Mouse (Mus musculus): ENCODE measurements around the gene Hist1h4b. TPM values are rescaled to one million over a fixed set of nuclear protein-coding genes. Genes with fewer than 3 reads are reported as not detected.
"Not testable (repeated sequence)": the region's sequence is repeated elsewhere in the genome, so short reads cannot be mapped to it uniquely, and the experiment has no call there.

Hist1h4b gene
- polyA plus RNA-seq, 1 experiment from 2014 or later = 4.0 TPM

DNA sequence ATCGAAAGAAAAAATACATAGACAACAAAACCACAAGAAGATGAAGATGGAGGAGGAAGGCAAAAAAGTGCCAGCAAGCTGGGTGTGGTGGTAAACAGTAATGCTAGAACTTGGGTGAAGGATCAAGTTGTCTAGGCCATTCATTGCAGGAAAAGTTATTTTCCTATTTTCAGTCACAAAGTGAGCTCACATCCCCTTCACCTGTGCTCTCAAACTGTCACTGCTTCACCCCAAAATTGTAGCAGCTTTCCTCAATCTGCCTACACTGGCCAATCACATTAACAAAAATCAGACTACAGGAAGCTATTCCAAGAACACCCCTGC, 3.1 kb downstream of the Hist1h4b start:
- no peaks in the 10 kb centered on the region for H3K36me3 ChIP-seq (ENCODE audit: control insufficient read depth, insufficient read depth, low read length)
- DNase-seq (ENCODE audit: low spot score) = peak; percentile 60

DNA sequence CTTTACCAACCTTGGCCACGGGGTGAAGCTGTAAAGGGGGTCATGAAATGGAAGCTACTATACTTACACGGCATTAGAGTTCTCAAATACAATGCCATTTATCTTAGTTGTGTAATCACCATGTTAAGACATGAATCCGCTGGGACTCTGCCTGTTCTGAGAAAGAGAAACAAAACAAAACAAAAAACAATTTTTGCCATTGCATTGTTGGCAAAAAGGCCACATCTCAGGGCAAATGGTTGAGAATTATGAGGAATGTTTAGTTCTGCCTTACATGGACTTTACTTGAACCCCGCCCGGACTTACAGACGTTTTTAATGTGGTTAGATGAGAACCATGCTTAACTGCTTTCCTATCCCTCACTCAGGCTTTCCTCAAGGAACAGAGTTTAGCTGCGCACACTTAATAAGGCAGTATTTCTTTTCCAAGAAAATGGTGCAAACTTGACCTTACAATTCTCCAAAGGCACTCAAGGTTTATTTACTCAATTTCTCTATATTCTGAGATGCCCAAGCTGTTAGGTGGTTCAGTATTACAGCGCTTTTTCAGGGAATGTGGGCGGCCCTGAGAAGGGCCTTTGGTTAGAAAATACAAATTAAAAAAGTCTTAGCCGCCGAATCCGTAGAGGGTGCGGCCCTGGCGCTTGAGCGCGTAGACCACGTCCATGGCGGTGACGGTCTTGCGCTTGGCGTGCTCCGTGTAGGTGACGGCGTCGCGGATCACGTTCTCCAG, 3.6 kb downstream of the Hist1h4b start:
- Histone ChIP-seq H3K9me3 (ENCODE audit: control insufficient read depth, low read length) (no peaks in the 10 kb centered on the region), H3K4me2 (peak overlapping the region; percentile 84), H3K4me1 (replicated peaks; ENCODE audit: control insufficient read depth, insufficient read depth, low read length) (peaks cover 43% of the 10 kb centered on the region), H3K36me3 (ENCODE audit: control insufficient read depth, insufficient read depth, low read length) (no peaks in the 10 kb centered on the region), H3K27me3 (replicated peaks; ENCODE audit: control insufficient read depth, insufficient read depth, low read length) (no peaks in the 10 kb centered on the region), H3K27ac (ENCODE audit: low read depth, low read length) (peak overlapping the region; percentile 99), H3K9ac (ENCODE audit: low read depth, low read length) (peak overlapping the region; percentile 87), H3K4me3 (ENCODE audit: low read depth, low read length) (peak overlapping the region; percentile 53)
- ATAC-seq (replicated peaks; ENCODE audit: low FRiP score) (no peak; the same call in 1 of the 2 replicates), DNase-seq (ENCODE audit: low spot score) (no peak)
- WGBS = 1% methylated on average over 20 of the region's 27 CpGs

More for the DNA sequence above, 3.1 kb downstream of the Hist1h4b start:
- Histone ChIP-seq H3K4me3 (ENCODE audit: low read depth, low read length) (peak overlapping the region; percentile 53; the same call in 1 of the 2 replicates), H3K27me3 (replicated peaks; ENCODE audit: control insufficient read depth, insufficient read depth, low read length) (no peaks in the 10 kb centered on the region), H3K9ac (ENCODE audit: low read depth, low read length) (peak overlapping the region; percentile 87), H3K9me3 (ENCODE audit: control insufficient read depth, low read length) (no peaks in the 10 kb centered on the region), H3K4me2 (peak overlapping the region; percentile 84), H3K4me1 (replicated peaks; ENCODE audit: control insufficient read depth, insufficient read depth, low read length) (peaks cover 42% of the 10 kb centered on the region), H3K27ac (ENCODE audit: low read depth, low read length) (peak overlapping the region; percentile 99)
- no peak for ATAC-seq (replicated peaks; ENCODE audit: low FRiP score)
- 64% methylated on average over 1 of the region's 1 CpGs for WGBS

DNA sequence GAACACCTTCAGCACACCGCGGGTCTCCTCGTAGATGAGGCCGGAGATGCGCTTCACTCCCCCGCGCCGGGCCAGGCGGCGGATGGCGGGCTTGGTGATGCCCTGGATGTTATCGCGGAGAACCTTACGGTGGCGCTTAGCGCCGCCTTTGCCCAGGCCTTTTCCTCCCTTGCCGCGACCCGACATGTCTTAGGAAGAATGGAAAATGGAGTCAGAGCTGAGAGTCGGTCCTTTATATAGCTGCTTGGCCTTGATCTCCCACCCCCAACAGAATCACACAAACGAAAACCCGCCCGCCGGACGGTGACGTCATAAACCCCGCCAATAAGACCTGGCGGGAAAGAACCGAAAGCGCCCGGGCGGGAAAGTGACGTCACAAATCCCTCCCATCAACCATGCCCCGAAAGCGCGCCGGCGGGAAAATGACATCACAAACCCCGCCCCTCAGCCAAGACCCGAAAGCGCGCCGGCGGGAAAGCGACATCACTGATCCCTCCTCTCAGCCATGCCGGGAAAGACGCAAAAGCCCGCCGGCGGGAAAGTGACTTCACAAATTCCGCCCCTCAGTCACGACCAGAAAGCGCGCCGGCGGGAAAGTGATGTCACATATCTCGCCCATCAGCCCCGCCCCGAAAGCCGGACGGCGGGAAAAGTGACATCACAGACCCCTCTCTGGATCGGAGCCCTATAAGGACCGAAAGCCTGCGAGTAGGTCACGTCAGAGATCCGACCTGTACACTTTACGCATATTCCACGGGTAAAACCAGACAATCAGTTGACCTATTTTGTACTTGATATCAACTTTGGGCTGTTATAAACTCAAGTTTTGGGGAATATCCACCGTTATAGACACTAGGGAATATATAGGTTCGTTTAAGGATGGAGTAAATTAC, 4.4 kb downstream of the Hist1h4b start, which contains the start of gene Hist1h4a:
TSS of gene Hist1h4a (minus strand) at position 259 of the 893 bp plus-strand sequence.
- 0% methylated on average over 65 of the region's 72 CpGs for WGBS

DNA sequence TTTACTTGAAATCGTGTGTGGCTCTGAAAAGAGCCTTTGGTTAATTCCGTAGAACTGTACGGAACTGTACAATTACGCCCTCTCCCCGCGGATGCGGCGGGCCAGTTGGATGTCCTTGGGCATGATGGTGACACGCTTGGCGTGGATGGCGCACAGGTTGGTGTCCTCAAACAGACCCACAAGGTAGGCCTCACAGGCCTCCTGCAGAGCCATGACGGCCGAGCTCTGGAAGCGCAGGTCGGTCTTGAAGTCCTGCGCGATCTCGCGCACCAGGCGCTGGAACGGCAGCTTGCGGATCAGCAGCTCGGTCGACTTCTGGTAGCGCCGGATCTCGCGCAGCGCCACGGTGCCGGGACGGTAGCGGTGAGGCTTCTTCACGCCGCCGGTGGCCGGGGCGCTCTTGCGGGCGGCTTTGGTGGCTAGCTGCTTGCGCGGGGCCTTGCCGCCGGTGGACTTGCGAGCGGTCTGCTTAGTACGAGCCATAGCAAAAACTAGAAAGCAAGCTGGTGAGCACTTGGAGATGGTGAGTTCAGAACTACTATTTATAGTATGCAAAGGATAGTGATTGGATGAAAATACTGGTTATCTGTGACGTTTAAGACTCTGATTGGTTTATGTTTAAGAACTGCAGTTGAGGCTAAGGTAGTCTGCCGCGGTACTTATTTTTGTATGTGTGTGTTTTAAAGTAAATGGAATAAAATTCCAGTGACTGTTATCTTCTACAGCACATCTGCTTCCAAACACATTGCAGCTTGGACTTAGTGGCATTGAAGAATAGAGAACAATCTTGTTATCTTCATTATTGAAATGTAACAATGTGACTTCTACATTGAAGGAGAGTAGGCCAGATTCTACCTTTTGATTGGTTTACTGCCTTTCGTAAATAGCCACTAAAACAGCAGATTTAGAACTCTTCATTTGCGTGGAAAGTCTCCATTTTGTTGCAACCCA, 5.3 kb downstream of the Hist1h4b start, which contains the start of gene Hist1h3a:
TSS of gene Hist1h3a (minus strand) at position 516 of the 951 bp plus-strand sequence.
- ATAC-seq (replicated peaks; ENCODE audit: low FRiP score) = peak; percentile 67
- H3K27me3 ChIP-seq (replicated peaks; ENCODE audit: control insufficient read depth, insufficient read depth, low read length); H3K36me3 ChIP-seq (ENCODE audit: control insufficient read depth, insufficient read depth, low read length); H3K9me3 ChIP-seq (ENCODE audit: control insufficient read depth, low read length): not testable (repeated sequence)
- DNase-seq (ENCODE audit: low spot score) = peak; percentile 66
- Histone ChIP-seq H3K9ac (ENCODE audit: low read depth, low read length) (peak within 1 kb of the TSS; percentile 83), H3K4me2 (peak within 1 kb of the TSS; percentile 84), H3K27ac (ENCODE audit: low read depth, low read length) (peak within 1 kb of the TSS; percentile 99), H3K4me1 (replicated peaks; ENCODE audit: control insufficient read depth, insufficient read depth, low read length) (peaks cover 40% of the 10 kb centered on the region), H3K4me3 (ENCODE audit: low read depth, low read length) (peak within 1 kb of the TSS; percentile 56)
- WGBS = under 1% methylated on average over 29 of the region's 52 CpGs

More for the DNA sequence above, 4.4 kb downstream of the Hist1h4b start, which contains the start of gene Hist1h4a:
- Histone ChIP-seq H3K9ac (ENCODE audit: low read depth, low read length) (peak within 1 kb of the TSS; percentile 87), H3K4me2 (peak within 1 kb of the TSS; percentile 84), H3K27me3 (replicated peaks; ENCODE audit: control insufficient read depth, insufficient read depth, low read length) (no peaks in the 10 kb centered on the region), H3K36me3 (ENCODE audit: control insufficient read depth, insufficient read depth, low read length) (no peaks in the 10 kb centered on the region), H3K27ac (ENCODE audit: low read depth, low read length) (peak within 1 kb of the TSS; percentile 99), H3K4me1 (replicated peaks; ENCODE audit: control insufficient read depth, insufficient read depth, low read length) (peaks cover 40% of the 10 kb centered on the region), H3K4me3 (ENCODE audit: low read depth, low read length) (peak within 1 kb of the TSS; percentile 53), H3K9me3 (ENCODE audit: control insufficient read depth, low read length) (no peaks in the 10 kb centered on the region)
- peak; percentile 100 for DNase-seq (ENCODE audit: low spot score)
- peak; percentile 65 for ATAC-seq (replicated peaks; ENCODE audit: low FRiP score)

DNA sequence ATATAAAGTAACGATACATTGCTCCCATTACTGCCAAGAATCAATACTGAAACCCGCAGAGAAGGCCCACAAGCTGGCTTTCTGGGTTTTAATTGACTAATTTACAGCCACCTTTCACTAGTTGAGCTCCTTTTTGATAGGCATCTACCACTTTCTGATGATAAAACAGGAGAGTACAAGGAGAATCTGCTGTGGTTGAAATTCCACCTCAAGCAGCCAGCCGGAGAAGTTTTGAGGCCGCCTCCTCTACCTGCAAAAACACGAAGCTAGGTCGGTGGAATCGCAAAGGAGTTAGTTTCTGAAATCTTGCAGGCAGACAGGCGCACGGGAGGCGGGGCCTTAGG, 6.4 kb downstream of the Hist1h4b start:
- H3K27ac ChIP-seq (ENCODE audit: low read depth, low read length) = peak overlapping the region; percentile 99
- no peak for ATAC-seq (replicated peaks; ENCODE audit: low FRiP score)
- peak overlapping the region; percentile 56 for H3K4me3 ChIP-seq (ENCODE audit: low read depth, low read length)
- H3K27me3 ChIP-seq (replicated peaks; ENCODE audit: control insufficient read depth, insufficient read depth, low read length) = no peaks in the 10 kb centered on the region
- H3K4me1 ChIP-seq (replicated peaks; ENCODE audit: control insufficient read depth, insufficient read depth, low read length) = peaks cover 34% of the 10 kb centered on the region
- peak overlapping the region; percentile 84 for H3K4me2 ChIP-seq
- H3K36me3 ChIP-seq (ENCODE audit: control insufficient read depth, insufficient read depth, low read length) = no peaks in the 10 kb centered on the region
- WGBS = 2% methylated on average over 10 of the region's 10 CpGs
- H3K9ac ChIP-seq (ENCODE audit: low read depth, low read length) = peak overlapping the region; percentile 83
- no peaks in the 10 kb centered on the region for H3K9me3 ChIP-seq (ENCODE audit: control insufficient read depth, low read length)
- DNase-seq (ENCODE audit: low spot score) = no peak

DNA sequence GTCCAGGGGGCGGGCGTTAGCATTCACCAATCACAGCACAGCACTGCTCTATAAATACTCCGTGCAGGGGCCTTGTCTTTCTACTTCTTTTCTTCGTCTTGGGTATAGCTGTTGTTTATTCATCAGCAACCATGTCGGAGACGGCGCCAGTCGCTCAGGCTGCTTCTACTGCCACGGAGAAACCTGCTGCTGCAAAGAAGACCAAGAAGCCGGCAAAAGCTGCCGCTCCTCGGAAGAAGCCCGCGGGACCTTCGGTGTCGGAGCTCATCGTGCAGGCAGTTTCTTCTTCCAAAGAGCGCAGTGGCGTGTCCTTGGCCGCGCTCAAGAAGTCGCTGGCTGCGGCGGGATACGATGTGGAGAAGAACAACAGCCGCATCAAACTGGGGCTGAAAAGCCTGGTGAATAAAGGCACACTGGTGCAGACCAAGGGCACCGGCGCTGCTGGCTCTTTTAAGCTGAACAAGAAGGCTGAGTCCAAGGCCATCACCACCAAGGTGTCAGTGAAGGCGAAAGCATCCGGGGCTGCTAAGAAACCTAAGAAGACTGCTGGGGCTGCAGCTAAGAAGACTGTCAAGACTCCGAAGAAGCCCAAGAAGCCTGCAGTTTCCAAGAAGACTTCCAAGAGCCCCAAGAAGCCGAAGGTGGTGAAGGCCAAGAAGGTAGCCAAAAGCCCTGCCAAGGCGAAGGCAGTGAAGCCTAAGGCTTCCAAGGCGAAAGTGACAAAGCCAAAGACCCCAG, 6.9 kb downstream of the Hist1h4b start, which contains the start of gene Hist1h1a:
TSS of gene Hist1h1a (plus strand) at position 81 of the 738 bp plus-strand sequence.
- peak within 1 kb of the TSS; percentile 84 for H3K4me2 ChIP-seq
- no peaks in the 10 kb centered on the region for H3K27me3 ChIP-seq (replicated peaks; ENCODE audit: control insufficient read depth, insufficient read depth, low read length)
- WGBS = 4% methylated on average over 34 of the region's 34 CpGs
- peak within 1 kb of the TSS; percentile 83 for H3K9ac ChIP-seq (ENCODE audit: low read depth, low read length)
- H3K27ac ChIP-seq (ENCODE audit: low read depth, low read length) = peak within 1 kb of the TSS; percentile 99
- ATAC-seq (replicated peaks; ENCODE audit: low FRiP score) = peak; percentile 50
- H3K36me3 ChIP-seq (ENCODE audit: control insufficient read depth, insufficient read depth, low read length) = no peaks in the 10 kb centered on the region
- peak within 1 kb of the TSS; percentile 56 for H3K4me3 ChIP-seq (ENCODE audit: low read depth, low read length)
- DNase-seq (ENCODE audit: low spot score) = peak; percentile 92
- H3K9me3 ChIP-seq (ENCODE audit: control insufficient read depth, low read length) = no peaks in the 10 kb centered on the region
- H3K4me1 ChIP-seq (replicated peaks; ENCODE audit: control insufficient read depth, insufficient read depth, low read length) = peaks cover 34% of the 10 kb centered on the region

DNA sequence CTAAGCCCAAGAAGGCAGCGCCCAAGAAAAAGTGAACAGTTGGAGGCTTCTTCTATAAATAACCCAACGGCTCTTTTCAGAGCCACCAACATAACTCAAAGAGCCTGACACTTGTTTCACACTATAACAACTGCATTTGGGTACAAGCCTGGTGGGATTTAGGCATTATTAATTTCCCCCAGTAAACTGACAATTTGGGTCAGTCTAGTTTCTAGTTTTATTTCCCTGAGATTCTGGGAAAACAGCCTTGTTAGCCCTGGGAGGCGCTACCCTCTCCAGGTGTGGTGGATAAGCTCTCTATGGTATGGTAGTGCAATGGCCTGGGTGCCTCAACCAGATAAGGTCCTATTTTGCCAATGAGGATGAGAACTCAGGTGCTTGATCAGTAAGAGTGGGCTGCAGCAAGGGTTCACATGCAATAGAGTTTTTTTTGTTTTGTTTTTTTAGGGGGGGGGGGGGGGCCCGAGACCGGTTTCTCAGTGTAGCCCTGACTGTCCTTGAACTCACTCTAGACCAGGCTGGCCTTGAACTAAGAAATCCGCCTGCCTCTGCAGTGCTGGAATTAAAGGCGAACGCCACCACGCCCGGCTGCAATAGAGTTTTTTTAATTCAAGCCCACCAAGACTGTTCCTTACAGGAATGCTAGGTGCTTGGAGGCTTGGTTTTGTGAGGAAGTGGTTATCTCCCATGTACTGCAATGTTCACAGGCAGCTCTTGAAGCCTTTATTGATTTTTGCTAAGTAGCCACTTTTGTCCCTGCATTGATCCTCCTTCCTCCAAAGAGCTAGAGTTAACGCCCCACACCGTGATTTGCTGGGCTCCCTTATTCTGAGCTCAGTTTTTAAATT, 7.7 kb downstream of the Hist1h4b start:
- peak overlapping the region; percentile 84 for H3K4me2 ChIP-seq
- 26% methylated on average over 12 of the region's 12 CpGs for WGBS
- DNase-seq (ENCODE audit: low spot score) = peak; percentile 67
- H3K4me1 ChIP-seq (replicated peaks; ENCODE audit: control insufficient read depth, insufficient read depth, low read length) = peaks cover 32% of the 10 kb centered on the region
- peak overlapping the region; percentile 83 for H3K9ac ChIP-seq (ENCODE audit: low read depth, low read length)
- no peaks in the 10 kb centered on the region for H3K27me3 ChIP-seq (replicated peaks; ENCODE audit: control insufficient read depth, insufficient read depth, low read length)
- ATAC-seq (replicated peaks; ENCODE audit: low FRiP score) = peak; percentile 22; the same call in 1 of the 2 replicates
- H3K4me3 ChIP-seq (ENCODE audit: low read depth, low read length) = peak overlapping the region; percentile 56
- H3K27ac ChIP-seq (ENCODE audit: low read depth, low read length) = peak overlapping the region; percentile 99
- no peaks in the 10 kb centered on the region for H3K9me3 ChIP-seq (ENCODE audit: control insufficient read depth, low read length)
- no peaks in the 10 kb centered on the region for H3K36me3 ChIP-seq (ENCODE audit: control insufficient read depth, insufficient read depth, low read length)
